Mouse (Mus musculus): ENCODE results near the gene Hoxa7. TPM values are rescaled to one million over a fixed set of nuclear protein-coding genes. Genes with fewer than 3 reads are reported as not detected.
A peak's percentile ranks its signal among the peaks of the same experiment; 100 is the strongest.

Gene Hoxa7
- polyA plus RNA-seq, 1 experiment from 2014 or later, result not detected

GRCm38 (mm10) chr6:52177806-52178205 is 43.8 kb downstream of the Hoxa7 start:
- no peaks in the 10 kb centered on the region for H3K9me3 ChIP-seq
- H3K36me3 ChIP-seq, result no peaks in the 10 kb centered on the region
- peaks cover 1% of the 10 kb centered on the region for H3K4me1 ChIP-seq
- ATAC-seq (ENCODE audit: low FRiP score, low read depth), result no peak
- no peak overlapping the region for H3K27ac ChIP-seq (replicated peaks)
- no peak overlapping the region for H3K4me2 ChIP-seq (replicated peaks)
- no peak overlapping the region for H3K4me3 ChIP-seq
- H3K9ac ChIP-seq (replicated peaks), result no peak overlapping the region
- peaks cover 96% of the 10 kb centered on the region for H3K27me3 ChIP-seq
- WGBS, result 1% methylated on average over 9 of the region's 9 CpGs

GRCm38 (mm10) chr6:52177061-52177735 is 44.5 kb downstream of the Hoxa7 start, which contains the start of gene 5730596B20Rik:
TSS of gene 5730596B20Rik (plus strand) at chr6:52177498.
- no peak within 1 kb of the TSS for H3K4me2 ChIP-seq (replicated peaks)

DNA sequence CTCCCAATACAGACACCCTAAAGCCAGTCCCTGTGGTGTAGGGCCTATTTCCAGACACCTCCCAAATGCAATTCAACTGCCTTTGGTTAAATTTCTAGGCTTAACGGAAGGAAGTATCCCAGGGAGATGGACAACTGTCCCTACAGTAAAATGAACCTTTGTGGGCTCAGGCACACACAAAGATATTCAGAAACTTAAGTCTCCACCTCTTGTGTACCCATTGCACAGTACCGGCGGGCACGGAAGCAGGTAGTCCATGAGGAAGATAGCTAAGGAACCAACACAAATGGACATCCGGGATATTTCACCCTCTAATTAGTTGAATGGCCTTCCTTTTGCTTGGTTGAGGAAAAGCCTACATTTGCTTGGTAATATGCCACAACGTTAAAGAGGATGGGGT is 45.3 kb downstream of the Hoxa7 start:
- Histone ChIP-seq H3K4me3 (no peak overlapping the region), H3K9me3 (no peaks in the 10 kb centered on the region), H3K36me3 (no peaks in the 10 kb centered on the region), H3K27me3 (peaks cover 96% of the 10 kb centered on the region), H3K4me2 (replicated peaks) (no peak overlapping the region), H3K27ac (replicated peaks) (no peak overlapping the region), H3K9ac (replicated peaks) (no peak overlapping the region), H3K4me1 (peaks cover 10% of the 10 kb centered on the region)
- no peak for ATAC-seq (ENCODE audit: low FRiP score, low read depth)
- WGBS, result 2% methylated on average over 6 of the region's 6 CpGs

More at GRCm38 (mm10) chr6:52177061-52177735, 44.5 kb downstream of the Hoxa7 start, which contains the start of gene 5730596B20Rik:
- Histone ChIP-seq H3K9me3 (no peaks in the 10 kb centered on the region), H3K27me3 (peaks cover 96% of the 10 kb centered on the region), H3K4me3 (no peak within 1 kb of the TSS), H3K4me1 (peaks cover 7% of the 10 kb centered on the region), H3K9ac (replicated peaks) (no peak within 1 kb of the TSS), H3K36me3 (no peaks in the 10 kb centered on the region), H3K27ac (replicated peaks) (no peak within 1 kb of the TSS)
- under 1% methylated on average over 36 of the region's 36 CpGs for WGBS
- no peak for ATAC-seq (ENCODE audit: low FRiP score, low read depth)

DNA sequence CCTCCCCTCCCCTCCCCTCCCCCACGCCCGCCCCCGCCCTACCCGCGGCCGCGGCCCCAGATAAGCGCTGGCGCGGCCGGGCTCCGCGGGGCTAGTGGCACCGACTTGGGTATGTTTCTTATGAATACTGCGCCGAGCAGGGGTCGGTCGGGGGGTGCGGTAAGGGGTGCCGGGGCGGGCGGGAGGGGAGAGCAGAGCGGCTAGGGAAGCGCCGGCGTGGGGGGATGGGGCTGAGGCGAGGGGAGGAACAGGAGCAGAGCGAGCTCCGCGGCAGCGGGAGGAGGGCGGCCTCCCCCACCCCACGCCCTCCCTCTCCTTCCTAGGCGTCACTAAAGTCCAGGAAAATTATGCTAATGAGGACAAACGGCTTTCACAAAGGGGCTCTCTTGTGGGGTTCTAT is 45.8 kb downstream of the Hoxa7 start:
- H3K4me3 ChIP-seq, result peak overlapping the region; percentile 13
- no peak overlapping the region for H3K27ac ChIP-seq (replicated peaks)
- whole genome bisulfite sequencing, result 2% methylated on average over 18 of the region's 35 CpGs
- H3K4me2 ChIP-seq (replicated peaks), result no peak overlapping the region
- no peaks in the 10 kb centered on the region for H3K36me3 ChIP-seq
- H3K9me3 ChIP-seq, result no peaks in the 10 kb centered on the region
- peaks cover 96% of the 10 kb centered on the region for H3K27me3 ChIP-seq
- no peak overlapping the region for H3K9ac ChIP-seq (replicated peaks)
- ATAC-seq (ENCODE audit: low FRiP score, low read depth), result no peak
- H3K4me1 ChIP-seq, result peaks cover 10% of the 10 kb centered on the region

DNA sequence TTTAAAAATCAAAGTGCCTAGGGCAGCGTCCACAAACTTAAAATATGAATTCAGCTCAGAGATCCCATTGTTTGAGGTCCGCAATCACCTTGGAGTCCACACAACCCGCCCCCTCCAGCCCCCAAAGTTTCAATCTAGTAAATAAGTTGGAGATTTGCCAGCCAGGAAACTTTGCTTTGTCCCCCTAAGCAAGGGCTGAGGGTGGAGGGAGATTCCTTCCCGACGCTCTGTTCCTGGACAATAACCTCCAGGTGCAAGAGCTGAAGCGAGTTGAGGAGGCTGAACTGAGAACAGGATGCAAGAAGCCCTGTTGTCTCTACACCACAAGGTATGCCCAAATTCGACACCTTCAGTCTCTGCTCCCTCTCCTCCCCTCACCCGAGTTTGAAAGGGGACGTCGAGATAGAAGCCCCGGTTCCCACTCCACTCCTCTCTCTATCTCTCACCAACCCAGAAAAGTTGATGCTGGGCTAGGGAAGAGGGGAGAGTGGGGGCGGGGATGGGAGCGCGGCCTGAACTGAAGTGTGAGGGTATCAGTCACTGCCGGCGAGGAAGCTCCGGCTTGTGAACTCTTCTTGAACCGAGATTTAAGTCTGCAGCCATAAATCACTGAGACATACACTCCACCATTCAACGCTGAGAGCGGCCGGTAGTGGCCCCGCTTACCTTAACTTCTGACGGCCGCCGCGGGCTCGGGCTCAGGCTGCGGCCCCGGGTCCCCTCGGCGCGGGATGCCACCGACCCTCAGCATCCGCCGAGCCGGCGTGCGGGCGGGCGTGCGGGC is 46.5 kb downstream of the Hoxa7 start:
- no peaks in the 10 kb centered on the region for H3K9me3 ChIP-seq
- ATAC-seq (ENCODE audit: low FRiP score, low read depth), result no peak
- H3K27ac ChIP-seq (replicated peaks), result no peak overlapping the region
- H3K27me3 ChIP-seq, result peaks cover 96% of the 10 kb centered on the region
- WGBS, result 1% methylated on average over 41 of the region's 41 CpGs
- peaks cover 10% of the 10 kb centered on the region for H3K4me1 ChIP-seq
- H3K4me3 ChIP-seq, result peak overlapping the region; percentile 13
- no peaks in the 10 kb centered on the region for H3K36me3 ChIP-seq
- no peak overlapping the region for H3K4me2 ChIP-seq (replicated peaks)
- H3K9ac ChIP-seq (replicated peaks), result no peak overlapping the region

DNA sequence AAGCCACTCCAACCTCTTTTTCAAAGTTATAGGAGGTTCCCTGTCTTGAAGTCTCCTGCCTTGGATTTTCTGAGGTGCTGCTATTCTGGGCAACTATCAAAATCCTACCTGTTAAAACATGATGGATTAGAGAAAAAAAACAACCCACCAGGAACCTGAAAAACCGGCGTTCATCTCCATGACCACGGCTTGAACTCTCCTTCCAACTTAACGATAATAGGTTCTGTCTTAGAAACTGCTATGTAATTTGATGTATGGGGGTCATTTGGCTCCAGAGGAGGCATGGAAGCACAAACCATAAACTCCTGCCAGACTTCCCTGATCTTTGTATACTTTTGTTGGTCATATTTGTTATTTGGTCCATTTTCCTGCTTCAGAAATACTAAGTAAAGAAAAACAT is 48.0 kb downstream of the Hoxa7 start:
- ATAC-seq (ENCODE audit: low FRiP score, low read depth), result no peak

DNA sequence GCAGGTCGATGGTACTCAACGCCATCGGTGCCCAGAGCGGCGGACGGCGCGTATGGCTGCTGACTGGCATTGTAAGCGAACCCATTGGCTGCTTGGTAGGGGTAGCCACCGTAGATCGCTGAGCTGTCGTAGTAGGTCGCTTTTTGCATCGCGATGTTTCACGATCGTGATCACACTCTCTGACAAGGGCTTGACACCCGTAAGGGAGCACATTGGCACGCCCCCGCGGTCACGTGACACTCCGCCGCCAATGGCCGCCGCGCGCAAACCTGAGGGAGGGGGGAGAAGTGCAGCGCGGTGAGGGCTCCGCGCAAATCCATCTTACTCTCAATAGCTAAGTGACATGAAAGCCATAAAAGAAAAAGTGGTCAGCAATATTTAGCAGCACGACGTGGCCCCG is 49.2 kb downstream of the Hoxa7 start:
- H3K27ac ChIP-seq (replicated peaks), result no peak overlapping the region
- ATAC-seq (ENCODE audit: low FRiP score, low read depth), result no peak
- H3K27me3 ChIP-seq, result peaks cover 93% of the 10 kb centered on the region
- WGBS, result 1% methylated on average over 35 of the region's 35 CpGs
- H3K9me3 ChIP-seq, result no peaks in the 10 kb centered on the region
- H3K4me2 ChIP-seq (replicated peaks), result peak overlapping the region; percentile 27
- H3K36me3 ChIP-seq, result no peaks in the 10 kb centered on the region
- no peak overlapping the region for H3K9ac ChIP-seq (replicated peaks)
- peaks cover 10% of the 10 kb centered on the region for H3K4me1 ChIP-seq
- peak overlapping the region; percentile 15 for H3K4me3 ChIP-seq

More for the DNA sequence above, 48.0 kb downstream of the Hoxa7 start:
- WGBS, result 2% methylated on average over 4 of the region's 4 CpGs
- H3K4me3 ChIP-seq, result no peak overlapping the region
- no peak overlapping the region for H3K27ac ChIP-seq (replicated peaks)
- H3K4me2 ChIP-seq (replicated peaks), result no peak overlapping the region
- peaks cover 93% of the 10 kb centered on the region for H3K27me3 ChIP-seq
- peaks cover 10% of the 10 kb centered on the region for H3K4me1 ChIP-seq
- no peaks in the 10 kb centered on the region for H3K9me3 ChIP-seq
- H3K36me3 ChIP-seq, result no peaks in the 10 kb centered on the region
- no peak overlapping the region for H3K9ac ChIP-seq (replicated peaks)

GRCm38 (mm10) chr6:52171938-52172337 is 49.7 kb downstream of the Hoxa7 start:
- 2% methylated on average over 5 of the region's 7 CpGs for WGBS
- H3K4me3 ChIP-seq, result no peak overlapping the region; the same call in 1 of the 2 replicates
- no peaks in the 10 kb centered on the region for H3K36me3 ChIP-seq
- no peak overlapping the region for H3K27ac ChIP-seq (replicated peaks)
- peaks cover 93% of the 10 kb centered on the region for H3K27me3 ChIP-seq
- H3K9me3 ChIP-seq, result no peaks in the 10 kb centered on the region
- no peak overlapping the region for H3K4me2 ChIP-seq (replicated peaks)
- H3K4me1 ChIP-seq, result peaks cover 10% of the 10 kb centered on the region
- no peak overlapping the region for H3K9ac ChIP-seq (replicated peaks)
- no peak for ATAC-seq (ENCODE audit: low FRiP score, low read depth)

- no peak for ATAC-seq (ENCODE audit: low FRiP score, low read depth)
- Histone ChIP-seq H3K27me3 (peaks cover 93% of the 10 kb centered on the region), H3K4me3 (no peak overlapping the region), H3K4me2 (replicated peaks) (no peak overlapping the region), H3K27ac (replicated peaks) (no peak overlapping the region), H3K36me3 (no peaks in the 10 kb centered on the region), H3K9me3 (no peaks in the 10 kb centered on the region), H3K4me1 (peaks cover 10% of the 10 kb centered on the region), H3K9ac (replicated peaks) (no peak overlapping the region)
- WGBS, result 1% methylated on average over 4 of the region's 4 CpGs
These were observed 50.3 kb downstream of the Hoxa7 start for GRCm38 (mm10) chr6:52171331-52171730.

- Histone ChIP-seq H3K36me3 (no peaks in the 10 kb centered on the region), H3K4me2 (replicated peaks) (no peak overlapping the region), H3K4me3 (no peak overlapping the region), H3K27ac (replicated peaks) (no peak overlapping the region), H3K4me1 (peaks cover 10% of the 10 kb centered on the region), H3K9ac (replicated peaks) (no peak overlapping the region), H3K27me3 (peaks cover 93% of the 10 kb centered on the region), H3K9me3 (no peaks in the 10 kb centered on the region)
- no peak for ATAC-seq (ENCODE audit: low FRiP score, low read depth)
- WGBS, result 2% methylated on average over 5 of the region's 5 CpGs
These were observed 50.8 kb downstream of the Hoxa7 start for GRCm38 (mm10) chr6:52170898-52171223.

DNA sequence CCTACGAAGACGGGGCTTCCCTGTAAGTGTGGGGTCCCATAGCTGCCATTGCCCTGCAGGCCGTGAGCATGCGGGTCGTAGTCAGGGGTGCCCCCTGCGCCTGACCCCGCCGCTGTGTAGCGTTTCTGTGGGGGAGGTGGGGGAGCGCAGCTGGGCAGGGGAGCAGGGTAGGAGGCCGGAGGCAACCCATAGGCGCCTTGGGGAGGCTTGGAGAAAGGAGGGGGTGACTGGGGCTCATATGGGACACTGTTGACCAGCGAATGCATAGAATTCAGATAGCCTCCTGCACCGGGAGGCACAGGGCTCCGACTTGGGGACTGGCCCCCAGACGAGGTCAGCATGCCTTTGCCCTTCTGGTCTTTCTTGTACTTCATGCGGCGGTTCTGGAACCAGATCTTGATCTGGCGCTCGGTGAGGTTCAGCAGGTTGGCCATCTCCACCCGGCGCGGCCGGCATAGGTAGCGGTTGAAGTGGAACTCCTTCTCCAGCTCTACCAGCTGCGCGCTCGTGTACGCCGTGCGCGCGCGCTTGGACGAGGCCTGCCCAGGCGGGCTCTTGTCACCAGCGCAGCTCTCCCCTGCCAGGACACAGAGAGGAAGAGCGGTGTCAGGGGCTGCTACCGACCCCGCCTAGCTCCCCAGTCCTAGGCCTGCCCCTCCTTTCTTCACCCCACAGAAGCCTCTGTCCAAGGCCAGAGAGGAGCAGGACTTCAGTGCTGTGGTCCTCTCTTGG is 51.3 kb downstream of the Hoxa7 start:
- H3K4me3 ChIP-seq, result no peak overlapping the region
- WGBS, result 1% methylated on average over 40 of the region's 40 CpGs
- H3K27me3 ChIP-seq, result peaks cover 93% of the 10 kb centered on the region
- no peak overlapping the region for H3K27ac ChIP-seq (replicated peaks)
- peaks cover 10% of the 10 kb centered on the region for H3K4me1 ChIP-seq
- H3K4me2 ChIP-seq (replicated peaks), result no peak overlapping the region
- ATAC-seq (ENCODE audit: low FRiP score, low read depth), result no peak
- H3K9ac ChIP-seq (replicated peaks), result no peak overlapping the region
- no peaks in the 10 kb centered on the region for H3K36me3 ChIP-seq
- no peaks in the 10 kb centered on the region for H3K9me3 ChIP-seq
